Mouse (Mus musculus) layer of hippocampus, adult 9-11 months (tissue): ENCODE measurements around the gene Loxl1.
A peak's percentile ranks its signal among the peaks of the same experiment; 100 is the strongest.

Source experiments
- DNase-seq: peaks from one replicate; pipeline ENCODE4 v3.0.0; 2022

Gene Loxl1

DNA sequence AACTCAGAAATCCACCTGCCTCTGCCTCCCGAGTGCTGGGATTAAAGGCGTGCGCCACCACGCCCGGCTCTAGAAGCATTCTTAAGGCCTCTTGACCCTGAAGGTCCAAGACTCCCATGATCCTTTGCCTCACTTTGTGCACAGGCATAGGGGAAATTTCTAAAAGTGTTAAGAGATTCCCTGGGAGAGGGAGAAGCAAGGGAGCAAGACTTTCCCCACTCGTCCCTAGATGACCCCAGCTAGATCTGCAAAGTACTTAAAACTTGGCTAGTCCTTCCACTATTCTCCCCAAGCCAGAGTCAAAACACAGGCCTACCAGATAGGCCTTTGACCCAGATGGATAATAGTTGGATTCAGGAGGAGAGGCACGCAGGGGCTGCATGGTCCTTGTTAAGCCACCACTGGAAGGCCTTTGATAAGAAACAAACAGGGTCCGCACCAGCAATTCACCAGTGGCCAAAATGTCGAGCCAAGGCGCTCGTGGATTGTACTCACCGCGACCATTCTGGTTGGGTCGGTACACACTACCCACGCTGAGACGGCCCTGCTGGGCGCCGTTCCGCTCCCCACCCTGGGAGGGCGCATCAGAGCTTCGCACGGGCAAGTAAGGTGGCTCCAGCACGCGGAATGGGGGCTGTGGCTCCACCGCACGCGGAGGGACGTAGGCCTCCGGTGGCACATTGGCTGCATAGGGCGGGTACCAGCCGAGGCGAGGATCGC lies 1.6 kb downstream of the Loxl1 start:
- no peak for DNase-seq

DNA sequence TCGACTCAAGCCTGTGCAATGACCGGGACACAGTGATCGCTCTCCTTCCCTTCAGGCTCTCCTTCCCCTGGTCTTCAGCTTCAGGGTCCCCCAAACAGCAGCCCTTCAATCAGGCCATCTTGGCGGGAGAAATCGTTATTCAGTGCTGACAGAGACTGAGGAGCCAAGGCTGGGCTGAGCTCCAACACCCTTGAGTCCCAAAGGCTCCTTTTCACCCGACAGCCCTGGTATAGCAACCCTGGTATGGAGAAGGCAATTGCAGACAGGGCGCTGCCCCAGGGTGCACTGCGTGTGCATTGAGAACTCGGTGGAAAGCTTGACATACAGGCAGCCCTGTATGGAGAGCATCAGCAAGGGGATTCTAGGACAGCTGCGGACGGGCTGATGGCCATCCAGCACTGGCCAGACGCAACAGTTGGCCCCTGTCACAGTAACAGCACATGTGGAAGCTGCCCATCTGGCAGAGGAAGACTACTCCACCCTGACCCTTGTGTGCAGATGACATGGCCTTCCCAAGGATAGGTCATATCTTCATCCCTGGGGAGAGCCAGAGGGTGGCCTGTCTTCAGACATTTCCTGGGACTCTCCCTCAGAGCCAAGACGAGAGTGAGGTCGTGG lies 2.8 kb downstream of the Loxl1 start:
- no peak for DNase-seq

DNA sequence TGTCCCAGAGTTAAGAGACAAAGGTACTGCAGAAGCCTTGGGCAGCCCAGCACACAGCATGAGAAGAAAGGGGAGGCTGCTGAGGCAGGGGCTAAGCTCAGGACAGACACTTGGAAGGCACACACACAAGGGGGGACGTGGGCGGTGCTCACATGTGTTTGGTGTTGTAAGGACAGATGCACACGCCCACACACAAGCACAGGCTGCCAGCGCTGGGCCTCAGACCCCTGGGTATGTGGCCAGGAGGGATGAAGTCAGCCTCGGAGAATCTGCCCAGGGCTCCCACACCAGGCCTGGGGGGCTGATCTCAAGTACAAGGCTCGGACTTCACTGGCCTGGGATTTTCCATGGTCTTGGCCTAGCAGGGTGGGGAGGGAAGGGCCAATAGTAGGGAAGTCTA lies 4.6 kb downstream of the Loxl1 start:
- peak; percentile 76 for DNase-seq

DNA sequence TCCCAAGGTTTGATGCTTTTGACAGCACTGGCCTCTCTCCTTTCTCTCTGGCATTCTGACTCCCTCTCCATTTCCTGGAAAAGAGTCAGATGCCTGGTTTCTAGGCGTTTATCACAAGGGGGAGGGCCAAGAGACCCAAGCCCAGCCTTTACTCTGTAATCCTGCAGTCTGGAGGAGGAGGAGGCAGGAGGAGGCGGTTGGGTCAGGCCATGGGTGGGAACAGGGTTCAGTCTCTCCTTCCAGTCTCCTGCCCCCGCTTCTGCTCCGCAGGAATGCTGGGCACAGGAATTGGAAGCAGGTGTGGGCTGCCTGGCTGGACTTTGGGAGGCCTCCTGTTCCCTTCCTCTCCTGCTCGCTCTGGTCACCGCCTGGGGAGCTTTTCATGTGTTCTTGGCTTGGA lies 7.3 kb downstream of the Loxl1 start:
- no peak for DNase-seq

DNA sequence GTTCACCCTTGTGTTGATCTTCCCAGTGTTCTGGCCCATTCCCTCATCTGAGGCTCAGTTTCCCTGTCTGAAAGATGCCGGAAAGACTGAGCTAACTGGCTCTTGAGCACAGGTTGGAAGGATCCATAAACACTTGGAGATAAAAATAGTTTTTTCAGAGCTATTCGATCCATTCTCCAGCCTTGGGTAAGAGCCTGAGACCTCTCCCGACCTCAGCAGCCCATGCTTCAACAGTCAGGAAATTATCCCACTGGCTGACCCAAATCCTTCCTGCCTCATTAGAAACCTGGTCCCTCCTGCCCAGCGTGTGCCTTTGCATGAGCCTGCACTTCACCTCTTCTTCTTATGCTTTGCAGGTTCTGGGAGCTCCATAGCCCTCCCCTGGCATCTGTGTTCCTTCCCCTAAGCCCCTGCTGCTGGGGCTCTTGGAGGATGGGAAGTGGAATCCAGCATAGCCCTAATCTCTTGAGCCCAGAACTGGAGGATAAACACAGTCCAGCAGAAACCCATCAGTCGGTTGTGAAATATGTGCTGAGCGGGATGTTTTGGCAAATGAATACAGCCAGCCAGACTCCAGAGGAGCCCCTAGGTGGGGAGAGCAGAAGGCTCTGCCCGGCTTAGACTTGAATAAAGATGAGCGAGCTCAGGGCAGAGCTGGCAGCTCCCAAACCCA lies 9.3 kb downstream of the Loxl1 start:
- no peak for DNase-seq

DNA sequence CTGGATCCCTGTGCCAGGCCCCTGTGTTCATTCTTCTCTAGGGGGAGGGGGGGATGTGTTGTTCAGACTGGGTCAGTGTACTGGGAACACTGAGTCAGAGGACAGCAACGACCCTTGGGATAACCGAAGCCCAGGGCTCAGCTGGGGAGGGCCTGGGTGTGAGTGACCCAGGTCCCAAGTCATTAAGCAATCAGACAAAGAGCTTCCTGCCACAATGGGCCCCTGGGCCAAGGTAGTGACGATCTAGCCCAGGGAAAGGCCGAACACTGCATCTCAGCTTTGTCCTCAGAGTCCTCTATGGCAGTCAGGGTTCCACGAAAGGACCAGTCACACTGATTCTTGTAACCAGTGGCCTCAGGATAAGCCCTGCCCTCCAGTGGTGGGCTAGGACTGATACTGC lies 9.9 kb downstream of the Loxl1 start:
- no peak for DNase-seq

DNA sequence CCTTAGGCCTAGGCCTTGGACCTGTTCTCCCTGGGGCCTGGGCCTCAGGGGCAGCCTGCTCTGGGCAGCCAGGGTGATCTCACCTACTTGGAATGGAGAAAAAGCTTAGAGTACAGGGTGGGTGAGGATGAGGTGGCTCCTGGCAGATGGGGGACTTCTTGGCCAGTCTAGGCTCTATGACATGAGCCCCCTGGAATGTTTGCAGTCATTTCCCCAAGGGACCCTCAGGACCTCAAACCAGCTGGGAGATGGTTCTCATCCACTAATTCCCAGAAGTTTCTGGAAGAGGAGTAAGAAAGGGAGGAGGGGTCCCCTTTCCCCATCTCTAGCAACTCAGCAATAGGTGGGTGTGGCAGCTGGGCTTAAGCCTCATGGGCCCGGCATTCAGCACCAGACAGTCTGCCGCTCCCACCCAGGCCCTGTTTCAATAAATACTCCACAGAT lies 13.6 kb downstream of the Loxl1 start:
- DNase-seq: no peak

DNA sequence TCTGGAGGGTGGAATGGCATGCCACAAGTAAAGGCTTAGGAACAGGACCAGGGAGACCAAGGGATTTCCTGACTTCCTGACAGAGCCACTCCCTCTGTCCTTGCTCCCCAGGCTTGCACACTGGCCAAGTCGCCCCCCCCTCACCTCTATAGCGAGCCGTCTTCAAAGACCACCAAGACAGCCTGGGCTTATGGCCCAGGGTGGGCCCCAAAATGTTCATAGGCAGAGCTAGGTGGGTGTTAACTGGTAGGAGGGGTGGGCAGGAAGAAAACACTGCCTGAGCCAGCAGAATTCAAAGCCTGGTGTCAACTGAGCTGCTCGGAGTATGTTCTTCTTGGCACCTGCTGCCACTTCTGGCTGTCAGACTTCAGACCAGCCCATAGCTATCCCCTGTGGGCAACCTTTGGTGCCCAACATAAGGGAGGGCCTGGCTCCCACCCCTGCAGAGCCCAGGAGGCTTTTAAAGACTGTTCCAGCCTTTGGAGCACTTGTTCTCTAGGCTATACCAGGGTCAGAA lies 15.0 kb downstream of the Loxl1 start:
- no peak for DNase-seq

DNA sequence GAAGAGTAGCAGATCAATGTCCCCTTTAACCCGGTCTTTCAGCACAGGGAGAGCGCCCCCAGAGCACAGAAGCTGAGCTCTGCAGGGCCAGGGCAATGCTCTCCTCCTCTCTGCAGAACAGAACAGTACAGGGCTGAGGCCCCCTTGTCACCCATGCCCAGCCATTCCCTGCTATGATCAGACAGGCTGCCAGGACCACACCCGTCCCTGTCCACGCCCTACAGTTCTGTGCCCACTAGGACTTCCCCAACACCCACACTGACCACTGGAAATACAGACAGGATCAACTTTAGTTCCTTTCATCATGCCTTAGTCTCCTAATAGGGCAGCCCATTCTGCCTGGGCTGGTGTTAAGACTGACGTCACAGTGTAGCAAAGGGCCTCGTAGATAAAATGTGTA lies 15.9 kb downstream of the Loxl1 start:
- DNase-seq: no peak

DNA sequence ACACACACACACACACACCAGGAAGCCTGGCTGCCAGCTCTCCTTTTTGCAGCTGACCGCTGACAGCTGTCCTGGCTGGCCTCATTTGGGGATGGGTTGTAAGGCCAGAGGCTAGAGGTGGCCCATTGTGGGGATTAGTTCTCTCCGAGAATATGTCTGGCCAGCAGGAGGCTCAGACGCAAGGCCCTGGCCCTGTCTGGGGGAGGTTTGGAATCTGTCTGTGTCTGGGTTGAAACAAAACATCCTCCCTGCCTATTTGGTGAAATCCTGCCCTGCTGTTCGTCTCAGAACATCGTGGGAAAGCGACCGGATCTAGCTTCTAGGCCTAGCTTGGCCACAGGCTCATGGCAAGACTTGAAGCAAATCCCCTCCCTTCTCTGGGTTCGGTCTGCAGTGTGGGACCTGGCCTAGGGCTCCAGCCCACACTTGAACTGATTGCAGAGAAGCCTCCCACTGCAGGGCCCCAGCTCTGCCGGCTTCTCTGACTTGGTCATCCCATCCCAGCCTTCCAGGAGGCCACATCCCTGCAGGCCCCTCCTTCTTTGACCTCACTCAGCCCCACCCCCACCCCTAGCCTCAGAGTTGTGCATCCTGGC lies 17.1 kb downstream of the Loxl1 start:
- no peak for DNase-seq

DNA sequence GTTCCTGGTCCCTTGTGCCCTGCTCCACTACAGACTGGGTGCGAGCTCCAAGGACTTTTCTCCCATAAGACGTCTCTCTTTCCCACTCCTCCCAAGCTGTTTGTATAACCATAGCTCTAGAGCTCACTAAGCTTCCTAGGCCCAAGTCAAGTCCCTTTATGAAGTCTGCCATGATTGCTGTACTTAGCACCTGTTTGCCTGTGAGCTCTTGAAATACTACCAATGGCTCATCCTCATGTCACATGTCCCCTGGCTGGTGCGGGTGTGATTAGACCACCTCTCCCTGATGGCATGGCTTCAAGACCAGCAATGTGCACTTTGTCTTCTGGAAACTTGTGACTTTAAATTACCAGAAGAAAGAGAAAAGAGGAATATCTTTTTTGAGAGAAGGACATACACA lies 17.6 kb downstream of the Loxl1 start:
- DNase-seq: no peak

DNA sequence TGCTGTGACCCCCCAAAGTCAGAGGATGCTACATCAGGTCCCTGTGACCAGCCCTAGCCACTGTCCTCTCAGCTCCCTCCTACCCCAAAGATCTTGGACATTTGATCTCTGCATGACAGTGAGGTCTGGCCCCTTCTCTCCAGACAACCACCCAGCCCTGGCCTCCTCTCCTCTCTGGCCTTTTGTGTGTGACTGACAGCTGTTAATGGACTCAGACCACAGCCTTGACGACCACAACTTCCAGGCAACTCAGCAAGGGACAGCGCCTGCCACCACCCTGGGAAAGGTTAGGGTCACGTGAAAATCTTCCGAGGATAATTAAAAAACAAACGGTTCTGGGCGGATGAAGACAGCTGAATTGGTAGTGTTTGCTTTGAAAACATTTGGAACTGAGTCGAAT lies 18.5 kb downstream of the Loxl1 start:
- DNase-seq: no peak

DNA sequence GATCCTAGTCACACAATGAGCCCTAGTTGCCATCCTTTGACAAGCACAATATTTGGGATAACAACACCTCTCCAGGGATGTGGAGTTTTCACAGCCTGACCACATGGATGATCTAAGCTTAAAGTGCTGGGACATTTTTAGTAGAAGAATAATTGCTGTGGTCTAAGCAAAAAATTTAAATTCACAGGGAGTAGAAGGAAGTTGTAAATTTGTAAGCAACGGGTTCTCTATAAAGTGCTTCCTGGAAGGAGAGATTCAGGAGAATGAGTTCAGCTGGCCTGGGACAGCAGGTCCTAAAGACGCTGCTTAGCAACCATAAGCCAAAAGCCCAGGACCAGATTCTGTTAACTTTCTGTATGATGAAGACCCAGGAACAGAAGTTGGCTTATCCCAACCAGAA lies 23.1 kb downstream of the Loxl1 start:
- no peak for DNase-seq

DNA sequence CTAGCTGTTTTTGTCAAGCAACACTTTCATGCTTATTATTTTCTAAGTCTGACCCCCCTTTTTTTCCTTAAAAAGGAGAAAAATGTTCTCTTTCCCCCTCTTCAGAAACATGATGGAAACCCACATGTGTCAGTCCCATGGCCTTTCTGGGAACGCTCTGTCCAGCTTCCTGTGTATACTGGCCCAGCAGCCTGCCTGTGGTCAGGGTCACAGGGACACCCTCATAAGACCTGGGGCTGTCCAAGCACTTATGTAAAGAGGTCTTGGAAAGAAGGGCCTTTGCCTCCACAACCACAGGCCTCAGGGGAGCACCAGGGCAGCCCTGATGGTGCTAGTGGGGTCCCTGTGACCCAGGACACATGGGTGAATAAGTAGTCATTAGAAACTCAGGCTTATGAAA lies 23.9 kb downstream of the Loxl1 start:
- no peak for DNase-seq

DNA sequence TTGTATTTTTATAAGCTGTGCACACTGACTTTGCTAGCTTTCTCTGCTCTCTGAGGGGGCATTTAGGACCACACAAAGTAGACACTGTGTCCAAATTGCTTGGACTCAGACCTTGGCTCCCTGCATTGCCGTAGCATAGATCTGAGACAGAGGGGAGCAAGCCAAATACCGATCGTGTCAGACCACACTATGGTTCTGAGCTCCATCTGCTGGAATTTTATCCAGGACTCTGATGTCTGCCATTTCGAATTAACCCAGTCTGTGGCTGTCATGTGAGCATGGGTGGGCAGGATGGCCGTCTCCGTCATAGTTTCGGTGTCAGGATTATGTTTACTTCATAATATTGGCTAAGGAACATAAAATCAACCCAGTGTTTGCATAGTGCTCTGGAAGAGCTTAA lies 29.6 kb downstream of the Loxl1 start:
- no peak for DNase-seq

DNA sequence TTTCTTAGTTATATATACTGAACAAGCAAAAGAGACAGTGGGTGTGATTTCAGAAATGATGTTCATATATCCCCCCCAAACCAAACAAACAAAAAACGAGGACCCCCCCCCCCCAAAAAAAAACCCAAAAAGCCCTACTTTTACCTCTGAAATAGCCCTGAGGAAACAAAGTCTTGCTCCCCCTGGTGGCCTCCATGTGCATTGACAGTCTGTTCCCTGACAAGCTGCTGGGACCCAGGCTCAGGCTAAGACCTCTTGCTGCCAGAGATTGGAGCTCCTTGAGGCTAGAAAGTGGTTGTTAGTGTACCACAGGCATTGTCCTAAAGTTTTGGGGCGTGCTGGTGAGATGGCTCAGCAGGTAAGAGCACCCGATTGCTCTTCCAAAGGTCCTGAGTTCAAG lies 31.4 kb downstream of the Loxl1 start:
- DNase-seq: no peak

DNA sequence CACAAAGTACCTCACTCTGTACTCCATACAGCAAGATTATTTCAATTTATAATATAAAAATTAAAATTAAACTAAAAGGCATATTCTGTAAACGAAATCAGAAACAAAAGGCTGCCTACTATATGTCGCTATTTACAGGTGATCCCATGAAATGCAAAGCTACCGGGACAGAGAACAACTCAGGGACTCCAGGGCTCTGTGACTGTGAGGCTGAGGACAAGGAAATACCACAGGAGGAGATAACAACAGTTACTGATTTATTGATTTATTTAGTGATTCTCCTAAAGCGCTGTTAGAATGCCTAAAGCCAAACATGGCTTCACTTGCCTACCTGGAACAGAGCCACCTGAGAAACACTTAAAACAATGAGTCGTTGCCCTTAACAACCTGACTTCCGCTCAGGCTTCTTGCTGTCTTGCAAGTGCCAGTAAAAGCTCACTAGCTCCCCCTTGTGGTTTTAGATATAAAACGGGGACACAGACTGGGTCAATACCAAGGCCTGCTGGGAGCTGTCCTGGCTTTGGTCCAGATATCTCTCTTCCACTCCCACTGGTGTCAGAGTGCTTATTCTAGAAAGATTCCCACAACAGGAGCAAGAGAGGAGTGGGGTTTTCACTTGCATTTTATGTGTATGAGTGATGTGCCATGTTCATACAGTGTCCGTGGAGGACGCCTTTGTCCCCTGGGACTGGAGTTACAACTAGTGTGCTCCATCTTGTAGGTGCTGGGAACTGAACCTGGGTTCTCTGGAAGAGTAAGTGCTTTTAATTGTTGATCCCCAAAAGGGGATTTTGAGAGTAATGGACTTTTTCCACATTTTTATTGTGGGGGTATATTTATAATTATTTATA lies 32.5 kb downstream of the Loxl1 start:
- DNase-seq: peak; percentile 78

DNA sequence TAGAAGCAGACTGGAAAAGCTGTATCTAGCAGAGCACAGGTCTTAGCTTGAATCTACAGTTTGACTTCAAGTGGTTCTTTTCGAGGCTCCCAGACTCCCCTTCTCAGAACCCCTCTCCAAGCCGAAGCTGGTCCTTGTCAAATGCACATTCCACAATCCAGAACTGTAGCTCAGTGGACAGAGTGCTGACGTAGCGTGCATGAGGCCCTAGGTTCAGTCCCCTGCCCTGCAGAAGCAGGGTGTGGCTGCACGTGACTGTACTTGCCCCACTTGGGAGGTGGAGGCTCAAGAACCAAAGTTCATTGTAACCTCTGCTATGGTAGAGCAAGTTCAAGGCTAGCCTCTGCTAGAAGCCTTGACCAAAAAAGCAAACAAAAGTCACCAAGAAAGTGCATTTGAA lies 33.2 kb downstream of the Loxl1 start:
- DNase-seq: no peak

DNA sequence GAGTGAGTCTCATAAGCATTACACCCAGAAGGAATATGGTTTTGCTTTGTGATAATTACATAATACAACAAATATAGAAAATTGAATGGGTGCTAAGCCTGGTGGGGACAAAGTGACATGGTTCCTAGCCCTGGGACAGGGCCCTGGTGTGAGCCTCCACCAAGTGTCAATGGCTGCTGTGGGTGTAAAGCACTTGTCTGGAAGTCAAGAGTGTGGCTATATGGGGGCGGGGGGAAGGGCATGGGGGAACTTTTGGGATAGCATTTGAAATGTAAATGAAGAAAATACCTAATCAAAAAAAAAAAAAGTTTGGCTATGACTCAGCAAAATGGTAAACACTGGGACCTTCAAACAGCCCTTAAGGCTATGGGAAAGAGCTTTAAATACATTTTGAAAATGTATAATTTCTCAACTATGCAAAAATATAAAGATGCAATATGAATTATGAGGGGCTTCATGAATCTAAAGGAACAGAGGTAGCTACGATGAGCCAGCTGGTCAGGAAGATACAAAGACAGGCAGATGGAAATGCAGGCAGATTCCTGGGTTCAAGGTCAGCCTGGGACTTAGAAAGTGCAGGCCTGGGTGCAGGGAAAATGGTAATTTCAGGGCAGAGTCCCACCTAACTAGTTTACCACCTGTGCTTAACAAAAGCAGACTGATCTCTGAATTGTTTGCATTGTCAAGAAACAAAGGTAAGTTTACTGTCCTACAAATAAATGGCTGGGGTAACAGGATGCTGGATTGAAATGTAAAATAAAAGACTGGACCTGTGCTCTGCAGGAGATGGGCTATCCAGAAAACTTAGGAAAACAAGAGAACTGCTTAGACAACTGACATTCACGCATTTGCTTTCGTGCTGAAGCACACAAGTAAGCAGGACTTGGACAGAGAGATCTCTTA lies 33.9 kb downstream of the Loxl1 start:
- no peak for DNase-seq

DNA sequence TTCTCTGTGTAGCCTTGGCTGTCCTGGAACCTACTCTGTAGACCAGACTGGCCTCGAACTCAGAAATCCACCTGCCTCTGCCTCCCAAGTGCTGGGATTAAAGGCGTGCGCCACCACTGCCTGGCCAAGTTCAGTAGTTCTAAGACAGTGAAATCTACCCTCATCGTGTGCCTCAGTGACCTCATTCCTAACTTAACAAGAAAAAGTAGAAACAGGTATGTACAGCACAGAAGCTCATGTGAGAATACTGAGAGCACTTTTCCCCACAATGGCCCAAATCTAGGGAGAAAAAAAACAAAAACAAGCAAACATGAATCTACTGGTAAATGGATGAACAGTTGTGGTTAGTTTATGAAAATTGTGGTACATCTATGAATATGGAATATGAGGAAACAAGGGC lies 34.7 kb downstream of the Loxl1 start:
- no peak for DNase-seq

DNA sequence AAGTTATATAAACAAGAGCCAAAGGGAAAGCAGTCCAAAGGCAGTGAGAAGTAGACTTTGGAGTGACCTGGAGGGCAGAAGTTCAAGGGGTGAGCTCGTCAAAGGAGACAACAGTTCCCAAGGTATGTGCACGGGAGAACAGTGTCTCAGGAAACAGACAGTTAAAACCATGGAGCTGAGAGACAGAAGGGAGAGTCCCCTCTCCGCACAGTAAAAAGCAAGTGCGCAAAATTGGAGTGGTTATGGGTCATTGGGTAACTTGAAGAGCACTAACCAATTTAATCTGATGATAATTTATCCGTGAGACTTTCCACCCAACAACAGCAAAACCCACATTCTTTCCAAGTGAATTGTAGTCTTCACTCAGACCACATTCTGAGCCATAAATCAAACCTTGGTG lies 36.6 kb downstream of the Loxl1 start:
- no peak for DNase-seq

DNA sequence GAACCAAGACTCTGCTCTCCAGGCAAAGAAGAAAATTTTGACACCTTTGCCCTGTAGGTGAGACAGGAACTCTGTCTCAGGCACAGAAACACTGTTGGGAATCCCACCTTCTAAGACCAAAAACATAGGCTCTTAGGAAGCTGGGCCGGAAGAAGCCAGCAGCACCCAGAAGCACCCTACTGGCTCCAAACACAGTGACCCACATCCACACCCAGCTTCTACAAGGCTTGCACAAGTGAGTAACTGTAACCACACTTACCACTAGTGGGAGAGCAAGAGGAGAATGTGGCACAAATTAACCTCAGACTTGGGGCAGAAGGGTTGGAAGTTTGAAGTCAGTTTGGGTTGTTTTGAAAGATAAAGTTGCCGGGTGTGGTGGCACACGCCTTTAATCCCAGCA lies 37.2 kb downstream of the Loxl1 start:
- DNase-seq: no peak
